Mouse (Mus musculus): ENCODE measurements around the gene Dcpp3.

DNA sequence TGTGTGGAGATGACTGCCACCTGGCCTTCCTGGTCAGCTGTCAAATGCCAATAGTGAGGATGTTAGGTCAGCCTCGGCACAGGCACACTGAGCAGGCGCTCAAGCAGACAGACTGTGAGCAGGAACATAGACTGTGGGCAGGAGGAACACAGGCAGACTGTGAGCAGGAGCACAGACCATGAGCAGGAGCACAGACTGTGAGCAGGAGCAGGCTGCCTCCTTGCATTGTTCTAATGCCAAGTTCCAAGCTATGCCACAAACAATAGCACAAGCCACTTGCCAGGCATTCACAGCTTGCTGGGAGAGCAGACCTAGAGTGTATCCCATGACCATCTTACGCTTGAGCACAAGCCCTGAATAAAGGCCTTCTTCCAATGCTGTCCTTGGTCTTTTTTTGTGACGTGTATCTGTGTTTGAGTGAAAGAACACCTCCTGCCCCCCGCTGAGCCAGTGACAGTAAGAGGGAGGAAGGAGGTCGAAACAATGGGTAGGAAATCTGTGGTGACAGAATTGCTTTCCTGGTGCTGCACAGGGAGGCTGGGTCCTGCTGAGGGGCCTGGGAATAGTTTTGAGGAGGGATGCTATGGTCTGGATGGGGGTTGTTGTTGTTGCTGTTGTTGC is 48.7 kb downstream of the Dcpp3 start:
- TF ChIP-seq POLR2A (IDR thresholded peaks at IDR 0.05; ENCODE audit: extremely low read depth, insufficient read depth, low read length) (no peak), CTCF (IDR thresholded peaks at IDR 0.05; ENCODE audit: extremely low read depth, insufficient read depth, low read length) (no peak)
